Mouse (Mus musculus): ENCODE measurements around the gene Adgrg1. TPM values are rescaled to one million over a fixed set of nuclear protein-coding genes. Genes with fewer than 3 reads are reported as not detected.
A peak's percentile ranks its signal among the peaks of the same experiment; 100 is the strongest.
"Not testable (repeated sequence)": the region's sequence is repeated elsewhere in the genome, so short reads cannot be mapped to it uniquely, and the experiment has no call there.

The Adgrg1 gene
- polyA plus RNA-seq, 1 experiment from 2014 or later: 156 TPM

- H3K4me3 ChIP-seq: no peak overlapping the region
- 0 out of 2 replicates have a peak, but pooled peaks cover 3% of the 10 kb centered on the region for H3K36me3 ChIP-seq (ENCODE audit: poor library complexity, severe bottlenecking)
- no peak overlapping the region for H3K9ac ChIP-seq
- WGBS: 85% methylated on average over 10 of the region's 10 CpGs
- H3K27me3 ChIP-seq: no peaks in the 10 kb centered on the region
- H3K4me1 ChIP-seq: no peaks in the 10 kb centered on the region
- H3K4me2 ChIP-seq: no peak overlapping the region
- H3K27ac ChIP-seq: no peak overlapping the region
- ATAC-seq: no peak
- H3K9me3 ChIP-seq (replicated peaks): no peaks in the 10 kb centered on the region
These were observed 46.3 kb downstream of the Adgrg1 start for GRCm38 (mm10) chr8:95020821-95021220.

- Histone ChIP-seq H3K4me2 (no peak overlapping the region), H3K27ac (no peak overlapping the region), H3K27me3 (no peaks in the 10 kb centered on the region), H3K4me3 (no peak overlapping the region), H3K9me3 (replicated peaks) (no peaks in the 10 kb centered on the region), H3K9ac (no peak overlapping the region), H3K4me1 (no peaks in the 10 kb centered on the region), H3K36me3 (ENCODE audit: poor library complexity, severe bottlenecking) (no peaks in the 10 kb centered on the region)
- WGBS: 22% methylated on average over 8 of the region's 8 CpGs
- no peak for ATAC-seq
These were observed 48.6 kb downstream of the Adgrg1 start for GRCm38 (mm10) chr8:95023201-95023600.

- Histone ChIP-seq H3K36me3 (ENCODE audit: poor library complexity, severe bottlenecking) (no peaks in the 10 kb centered on the region), H3K4me3 (no peak overlapping the region), H3K27me3 (no peaks in the 10 kb centered on the region), H3K9me3 (replicated peaks) (no peaks in the 10 kb centered on the region), H3K4me2 (no peak overlapping the region), H3K4me1 (no peaks in the 10 kb centered on the region), H3K9ac (no peak overlapping the region), H3K27ac (no peak overlapping the region)
- ATAC-seq: no peak
- WGBS: 81% methylated on average over 4 of the region's 4 CpGs
These were observed 49.8 kb downstream of the Adgrg1 start for GRCm38 (mm10) chr8:95024387-95024786.

GRCm38 (mm10) chr8:95025421-95025820, 50.9 kb downstream of the Adgrg1 start:
- H3K36me3 ChIP-seq (ENCODE audit: poor library complexity, severe bottlenecking): no peaks in the 10 kb centered on the region
- H3K9me3 ChIP-seq (replicated peaks): no peaks in the 10 kb centered on the region
- no peak overlapping the region for H3K9ac ChIP-seq
- ATAC-seq: no peak
- no peaks in the 10 kb centered on the region for H3K4me1 ChIP-seq
- H3K27ac ChIP-seq: no peak overlapping the region
- H3K4me2 ChIP-seq: no peak overlapping the region
- 71% methylated on average over 2 of the region's 2 CpGs for WGBS
- H3K4me3 ChIP-seq: no peak overlapping the region
- H3K27me3 ChIP-seq: no peaks in the 10 kb centered on the region

- H3K27ac ChIP-seq; ATAC-seq; H3K4me1 ChIP-seq; H3K4me2 ChIP-seq; H3K9ac ChIP-seq; H3K4me3 ChIP-seq; H3K36me3 ChIP-seq (ENCODE audit: poor library complexity, severe bottlenecking); H3K27me3 ChIP-seq; H3K9me3 ChIP-seq (replicated peaks): not testable (repeated sequence)
- 61% methylated on average over 7 of the region's 7 CpGs for WGBS
These were observed 53.8 kb downstream of the Adgrg1 start for GRCm38 (mm10) chr8:95028391-95028790.

- no peak overlapping the region for H3K4me2 ChIP-seq
- WGBS: 72% methylated on average over 7 of the region's 7 CpGs
- no peak overlapping the region for H3K9ac ChIP-seq
- H3K36me3 ChIP-seq (ENCODE audit: poor library complexity, severe bottlenecking): no peaks in the 10 kb centered on the region
- no peaks in the 10 kb centered on the region for H3K9me3 ChIP-seq (replicated peaks)
- ATAC-seq: peak; percentile 89
- H3K4me1 ChIP-seq: no peaks in the 10 kb centered on the region
- H3K4me3 ChIP-seq: no peak overlapping the region
- no peak overlapping the region for H3K27ac ChIP-seq
- no peaks in the 10 kb centered on the region for H3K27me3 ChIP-seq
These were observed 62.8 kb downstream of the Adgrg1 start for GRCm38 (mm10) chr8:95037106-95037925.

- Histone ChIP-seq H3K36me3 (ENCODE audit: poor library complexity, severe bottlenecking) (no peaks in the 10 kb centered on the region), H3K4me1 (no peaks in the 10 kb centered on the region), H3K9ac (no peak overlapping the region), H3K27ac (no peak overlapping the region), H3K4me3 (no peak overlapping the region), H3K27me3 (no peaks in the 10 kb centered on the region), H3K4me2 (no peak overlapping the region), H3K9me3 (replicated peaks) (no peaks in the 10 kb centered on the region)
- WGBS: 75% methylated on average over 6 of the region's 6 CpGs
- ATAC-seq: no peak
These were observed 67.6 kb downstream of the Adgrg1 start for GRCm38 (mm10) chr8:95041883-95042784.

GRCm38 (mm10) chr8:95044811-95045210, 70.3 kb downstream of the Adgrg1 start:
- Histone ChIP-seq H3K4me3 (no peak overlapping the region), H3K9ac (no peak overlapping the region), H3K4me1 (no peaks in the 10 kb centered on the region), H3K36me3 (ENCODE audit: poor library complexity, severe bottlenecking) (no peaks in the 10 kb centered on the region), H3K4me2 (no peak overlapping the region), H3K27me3 (no peaks in the 10 kb centered on the region), H3K27ac (no peak overlapping the region), H3K9me3 (replicated peaks) (no peaks in the 10 kb centered on the region)
- ATAC-seq: no peak
- WGBS: 69% methylated on average over 4 of the region's 4 CpGs

- no peak overlapping the region for H3K4me3 ChIP-seq
- no peaks in the 10 kb centered on the region for H3K4me1 ChIP-seq
- no peak for ATAC-seq
- no peaks in the 10 kb centered on the region for H3K9me3 ChIP-seq (replicated peaks)
- no peaks in the 10 kb centered on the region for H3K36me3 ChIP-seq (ENCODE audit: poor library complexity, severe bottlenecking)
- no peaks in the 10 kb centered on the region for H3K27me3 ChIP-seq
- no peak overlapping the region for H3K9ac ChIP-seq
- 80% methylated on average over 3 of the region's 3 CpGs for WGBS
- no peak overlapping the region for H3K4me2 ChIP-seq
- H3K27ac ChIP-seq: no peak overlapping the region
These were observed 72.4 kb downstream of the Adgrg1 start for GRCm38 (mm10) chr8:95046982-95047381.

GRCm38 (mm10) chr8:95047884-95048680, 73.5 kb downstream of the Adgrg1 start:
- Histone ChIP-seq H3K27ac (no peak overlapping the region), H3K9me3 (replicated peaks) (no peaks in the 10 kb centered on the region), H3K4me3 (no peak overlapping the region), H3K36me3 (ENCODE audit: poor library complexity, severe bottlenecking) (no peaks in the 10 kb centered on the region), H3K4me2 (no peak overlapping the region), H3K27me3 (no peaks in the 10 kb centered on the region), H3K4me1 (no peaks in the 10 kb centered on the region), H3K9ac (no peak overlapping the region)
- ATAC-seq: no peak
- 70% methylated on average over 6 of the region's 6 CpGs for WGBS

GRCm38 (mm10) chr8:95049636-95050035, 75.1 kb downstream of the Adgrg1 start:
- ATAC-seq: no peak
- 91% methylated on average over 2 of the region's 2 CpGs for WGBS

GRCm38 (mm10) chr8:95054438-95054837, 79.9 kb downstream of the Adgrg1 start:
- no peaks in the 10 kb centered on the region for H3K4me1 ChIP-seq
- 0 out of 2 replicates have a peak, but pooled peaks have one; percentile 19 for ATAC-seq
- H3K9me3 ChIP-seq (replicated peaks): no peaks in the 10 kb centered on the region
- no peak overlapping the region for H3K4me3 ChIP-seq
- H3K27me3 ChIP-seq: no peaks in the 10 kb centered on the region
- H3K4me2 ChIP-seq: no peak overlapping the region
- H3K27ac ChIP-seq: no peak overlapping the region
- no peaks in the 10 kb centered on the region for H3K36me3 ChIP-seq (ENCODE audit: poor library complexity, severe bottlenecking)
- 70% methylated on average over 6 of the region's 6 CpGs for WGBS
- no peak overlapping the region for H3K9ac ChIP-seq

More at GRCm38 (mm10) chr8:95049636-95050035, 75.1 kb downstream of the Adgrg1 start:
- Histone ChIP-seq H3K4me1 (no peaks in the 10 kb centered on the region), H3K27ac (no peak overlapping the region), H3K9me3 (replicated peaks) (no peaks in the 10 kb centered on the region), H3K27me3 (no peaks in the 10 kb centered on the region), H3K4me2 (no peak overlapping the region), H3K36me3 (ENCODE audit: poor library complexity, severe bottlenecking) (no peaks in the 10 kb centered on the region), H3K4me3 (no peak overlapping the region), H3K9ac (no peak overlapping the region)
